Mouse (Mus musculus) neural tube, embryonic 11.5 days (tissue): ENCODE results near the gene Rbm28. TPM values are rescaled to one million over a fixed set of nuclear protein-coding genes. Genes with fewer than 3 reads are reported as not detected.
A peak's percentile ranks its signal among the peaks of the same experiment; 100 is the strongest.

Experiments
- ATAC-seq: fragments of 200-750 bp; cut with Nextera tagmentation; 2 replicates; pipeline ENCODE4 v1.8.0; 2017; ENCODE audit warnings: moderate number of reproducible peaks, mild to moderate bottlenecking, moderate TSS enrichment, moderate library complexity; ENCODE audit not compliant: insufficient read depth, low FRiP score, low TSS enrichment
- DNase-seq: peaks from one replicate; pipeline ENCODE4 v3.0.0-alpha.2; 2015; ENCODE audit warnings: low spot score
- H3K27ac ChIP-seq: fragments of 300-500 bp; sonication (generic); 2 replicates; pipeline ENCODE4 v1.5.1; 2014; ENCODE audit warnings: low read depth, mild to moderate bottlenecking, low read length
- H3K27me3 ChIP-seq: fragments of 300-500 bp; sonication (generic); 2 replicates; pipeline ENCODE4 v1.6.1; 2014; ENCODE audit warnings: mild to moderate bottlenecking, low read length, mixed read lengths; ENCODE audit not compliant: control insufficient read depth, insufficient read depth
- H3K36me3 ChIP-seq: fragments of 300-500 bp; sonication (generic); 2 replicates; pipeline ENCODE4 v1.6.1; 2014; ENCODE audit warnings: mild to moderate bottlenecking, low read length, moderate library complexity, mixed read lengths; ENCODE audit not compliant: control insufficient read depth, insufficient read depth
- H3K4me1 ChIP-seq: fragments of 300-500 bp; sonication (generic); 2 replicates; pipeline ENCODE4 v1.6.1; 2014; ENCODE audit warnings: low read length, mixed read lengths; ENCODE audit not compliant: control insufficient read depth, insufficient read depth
- H3K4me2 ChIP-seq: fragments of 300-500 bp; sonication (generic); 2 replicates; pipeline ENCODE4 v1.6.1; 2014; ENCODE audit warnings: low read depth, mild to moderate bottlenecking, moderate library complexity
- H3K4me3 ChIP-seq: fragments of 300-500 bp; sonication (generic); 2 replicates; pipeline ENCODE4 v1.5.1; 2014; ENCODE audit warnings: low read depth, low read length
- H3K9ac ChIP-seq: fragments of 300-500 bp; sonication (generic); 2 replicates; pipeline ENCODE4 v1.6.1; 2014; ENCODE audit warnings: mild to moderate bottlenecking, low read length
- H3K9me3 ChIP-seq: fragments of 300-500 bp; sonication (generic); 2 replicates; pipeline ENCODE4 v1.6.1; 2016; ENCODE audit warnings: low read length; ENCODE audit not compliant: control insufficient read depth
- WGBS: fragments of 180-500 bp; shearing (Covaris S2); extraction: QIAGEN DNeasy Blood & Tissue Kit; methylation state at CpG from one replicate; pipeline ENCODE4 v1.1.7; 2014; 5-methylcytosine and 5-hydroxymethylcytosine counted together
- polyA plus RNA-seq: library from polyadenylated mRNA; unstranded; fragments of >200 nt; fragmentation: Nextera tagmentation; extraction: Ambion mirVana; gene quantifications from 2 replicates; pipeline ENCODE4 v1.2.1, GENCODE M21; 2014

Rbm28 gene
- polyA plus RNA-seq: 70.7 and 71.3 TPM in 2 replicates

DNA sequence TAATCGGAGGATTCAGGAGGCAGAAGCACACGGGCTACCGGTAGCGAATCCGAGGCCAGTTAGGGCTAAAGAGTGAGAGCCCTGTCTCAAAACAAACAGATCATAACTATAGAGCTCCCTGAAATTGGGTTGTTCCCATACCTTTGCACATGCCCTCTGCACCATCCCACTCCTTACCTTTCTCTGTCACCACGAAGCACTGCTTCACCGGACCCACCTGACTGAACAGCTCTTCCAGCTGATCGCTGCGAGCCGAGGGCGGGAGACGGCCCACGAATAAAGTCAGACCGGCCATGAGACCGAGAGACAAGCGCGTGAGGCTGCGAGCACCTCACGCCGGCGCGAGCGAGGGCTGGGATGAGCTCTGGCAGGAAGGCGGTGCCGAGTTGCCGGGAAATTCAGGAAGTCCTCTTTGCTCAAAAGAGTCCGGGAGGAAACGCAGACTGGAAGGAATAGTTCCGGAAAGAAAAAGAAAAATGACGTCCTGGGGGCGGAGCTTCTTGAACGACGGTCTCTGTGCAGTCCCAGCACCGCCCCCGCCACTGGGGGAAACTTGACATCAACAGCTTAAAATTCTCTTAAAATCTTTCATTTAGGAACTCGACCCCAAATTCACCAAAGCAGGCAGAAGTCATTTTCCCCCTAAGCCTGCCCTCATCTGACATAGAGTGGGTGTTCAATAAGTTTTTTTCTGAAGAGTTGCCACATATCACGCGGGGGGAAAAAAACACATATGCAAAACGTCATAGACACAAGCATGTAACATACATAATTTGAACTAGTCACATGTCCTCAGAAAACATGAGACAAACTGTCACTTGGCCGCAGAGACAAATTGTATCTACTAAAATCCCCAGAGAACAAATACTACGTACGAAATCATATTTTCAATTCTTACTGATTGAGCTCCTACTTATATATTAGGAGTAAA, at the start of gene Rbm28:
Rbm28 (minus strand) TSS at position 693 of the 931 bp plus-strand sequence.
- Histone ChIP-seq H3K4me3 (peak within 1 kb of the TSS; percentile 60), H3K4me2 (peak within 1 kb of the TSS; percentile 75), H3K9me3 (no peaks in the 10 kb centered on the region), H3K9ac (peak within 1 kb of the TSS; percentile 49), H3K27ac (no peak within 1 kb of the TSS), H3K27me3 (peaks cover 19% of the 10 kb centered on the region), H3K36me3 (no peaks in the 10 kb centered on the region), H3K4me1 (0 out of 2 replicates have a peak, but pooled peaks cover 3% of the 10 kb centered on the region)
- ATAC-seq (peak; percentile 72; the same call in 1 of the 2 replicates), DNase-seq (peak; percentile 86)
- WGBS: 8% methylated on average over 42 of the region's 42 CpGs

DNA sequence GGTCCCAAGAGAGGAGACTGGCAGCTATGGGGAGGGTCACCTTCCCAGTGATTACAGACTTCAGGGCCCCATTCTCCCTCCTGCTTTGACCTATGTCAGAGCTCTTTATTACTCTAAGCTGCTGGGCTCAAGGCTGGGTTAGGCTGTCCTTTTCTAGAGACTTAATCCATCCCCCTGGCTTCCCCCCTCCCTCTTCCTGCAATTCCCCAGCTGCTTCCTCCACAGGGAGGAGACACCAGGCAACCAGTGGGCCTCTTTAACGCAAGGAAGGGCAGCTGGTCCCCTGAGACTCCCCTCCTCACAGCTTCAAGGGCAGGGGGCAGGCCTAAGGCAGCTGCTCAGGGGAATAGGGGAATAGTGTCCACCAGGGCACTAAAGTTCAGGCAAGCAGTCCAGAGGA, 49.4 kb upstream of the Rbm28 start:
- DNase-seq (peak; percentile 50), ATAC-seq (no peak)
- WGBS: 6% methylated on average over 1 of the region's 1 CpGs
- peaks cover 9% of the 10 kb centered on the region for H3K27me3 ChIP-seq
- H3K4me1 ChIP-seq: peaks cover 21% of the 10 kb centered on the region; the same call in 1 of the 2 replicates
- no peaks in the 10 kb centered on the region for H3K9me3 ChIP-seq
- no peak overlapping the region for H3K4me2 ChIP-seq
- H3K27ac ChIP-seq: no peak overlapping the region
- no peak overlapping the region for H3K4me3 ChIP-seq
- H3K9ac ChIP-seq: no peak overlapping the region
- no peaks in the 10 kb centered on the region for H3K36me3 ChIP-seq

DNA sequence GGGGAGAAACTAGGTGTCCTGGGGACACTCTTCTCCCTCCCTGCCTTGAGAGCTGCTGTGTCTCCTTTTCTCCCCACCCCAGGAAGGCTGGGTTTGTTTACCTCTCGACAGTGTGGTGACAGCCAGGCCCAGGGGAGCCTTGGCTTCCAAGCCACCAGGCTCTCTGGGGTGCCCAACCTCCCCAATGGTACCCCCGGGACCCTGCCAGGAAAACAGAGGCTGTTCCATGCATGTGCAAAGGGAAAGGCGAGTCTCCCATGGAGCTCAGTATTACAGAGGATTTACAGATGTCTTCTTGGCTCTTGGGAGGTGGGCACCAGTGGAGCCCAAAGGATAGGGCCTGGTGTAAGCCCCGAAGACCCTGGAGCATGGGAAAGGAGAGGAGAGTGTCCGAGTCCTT, 48.6 kb upstream of the Rbm28 start:
- H3K9me3 ChIP-seq: no peaks in the 10 kb centered on the region
- DNase-seq (no peak), ATAC-seq (no peak)
- peaks cover 21% of the 10 kb centered on the region; the same call in 1 of the 2 replicates for H3K4me1 ChIP-seq
- no peak overlapping the region for H3K9ac ChIP-seq
- no peak overlapping the region for H3K4me2 ChIP-seq
- 50% methylated on average over 5 of the region's 5 CpGs for WGBS
- H3K27ac ChIP-seq: no peak overlapping the region
- H3K36me3 ChIP-seq: no peaks in the 10 kb centered on the region
- no peak overlapping the region for H3K4me3 ChIP-seq
- peaks cover 9% of the 10 kb centered on the region for H3K27me3 ChIP-seq

DNA sequence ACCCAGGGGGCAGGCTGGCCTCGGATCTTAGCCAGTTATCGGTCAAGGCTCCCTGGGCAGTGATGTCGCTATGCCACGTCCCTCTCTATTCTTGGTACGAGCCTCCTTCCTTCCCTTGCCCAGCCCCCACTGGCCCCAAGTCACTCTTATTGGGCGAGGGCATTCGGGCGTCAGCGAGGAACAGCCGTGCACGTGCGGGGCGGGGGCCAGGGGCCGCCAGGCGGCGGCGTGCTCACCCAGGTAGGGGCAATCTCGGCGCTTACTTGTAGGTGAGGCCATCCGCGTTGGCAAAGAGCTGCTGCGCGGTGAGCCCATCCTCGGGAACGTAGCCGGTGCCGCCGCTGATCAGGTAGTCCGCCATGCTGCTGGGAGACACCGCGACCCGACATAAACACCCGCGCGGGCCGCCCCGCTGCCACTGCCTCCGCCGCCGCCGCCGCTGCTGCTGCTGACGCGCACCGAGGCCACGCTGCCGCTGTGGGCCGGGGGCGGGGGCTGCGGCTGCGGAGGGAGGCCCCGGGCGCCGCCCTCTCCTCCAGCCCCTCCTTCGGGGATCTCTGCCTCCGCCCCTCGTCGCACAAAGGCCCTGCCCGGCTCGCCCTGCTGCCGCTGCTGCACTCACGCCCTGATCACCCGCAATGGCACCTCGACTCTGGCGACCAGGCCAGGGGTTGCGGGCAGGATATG, 47.1 kb upstream of the Rbm28 start:
- no peaks in the 10 kb centered on the region for H3K9me3 ChIP-seq
- peaks cover 9% of the 10 kb centered on the region for H3K27me3 ChIP-seq
- peak overlapping the region; percentile 67 for H3K9ac ChIP-seq
- WGBS: under 1% methylated on average over 64 of the region's 66 CpGs
- peak overlapping the region; percentile 92 for H3K4me2 ChIP-seq
- peak; percentile 75 for ATAC-seq
- peak; percentile 90 for DNase-seq
- H3K4me3 ChIP-seq: peak overlapping the region; percentile 63
- H3K4me1 ChIP-seq: peaks cover 21% of the 10 kb centered on the region; the same call in 1 of the 2 replicates
- H3K36me3 ChIP-seq: no peaks in the 10 kb centered on the region
- H3K27ac ChIP-seq: peak overlapping the region; percentile 76

DNA sequence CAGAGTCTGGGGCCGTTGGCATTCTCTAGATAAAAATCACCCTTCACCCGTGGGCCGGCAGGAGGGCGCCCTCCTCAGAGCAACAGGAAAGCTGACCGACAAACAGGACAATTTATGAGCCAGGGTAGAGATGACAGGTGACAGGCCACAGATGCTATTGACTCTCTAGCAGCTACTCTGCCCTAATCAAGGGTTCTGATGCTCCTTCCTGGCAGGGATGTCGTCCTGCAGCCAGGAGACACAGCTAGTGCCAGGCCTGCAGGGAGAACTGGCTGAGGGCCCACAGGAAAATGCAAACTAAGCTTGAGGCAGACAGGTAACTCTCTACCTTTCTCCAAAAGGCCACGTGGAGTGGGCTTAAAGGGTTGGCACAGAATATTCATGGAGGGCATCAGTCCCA, 46.3 kb upstream of the Rbm28 start:
- Histone ChIP-seq H3K9ac (peak overlapping the region; percentile 67), H3K4me2 (peak overlapping the region; percentile 92), H3K27ac (no peak overlapping the region), H3K36me3 (no peaks in the 10 kb centered on the region), H3K4me1 (peaks cover 21% of the 10 kb centered on the region; the same call in 1 of the 2 replicates), H3K9me3 (no peaks in the 10 kb centered on the region), H3K27me3 (peaks cover 9% of the 10 kb centered on the region), H3K4me3 (peak overlapping the region; percentile 63)
- WGBS: 27% methylated on average over 7 of the region's 7 CpGs
- no peak for ATAC-seq
- DNase-seq: no peak

DNA sequence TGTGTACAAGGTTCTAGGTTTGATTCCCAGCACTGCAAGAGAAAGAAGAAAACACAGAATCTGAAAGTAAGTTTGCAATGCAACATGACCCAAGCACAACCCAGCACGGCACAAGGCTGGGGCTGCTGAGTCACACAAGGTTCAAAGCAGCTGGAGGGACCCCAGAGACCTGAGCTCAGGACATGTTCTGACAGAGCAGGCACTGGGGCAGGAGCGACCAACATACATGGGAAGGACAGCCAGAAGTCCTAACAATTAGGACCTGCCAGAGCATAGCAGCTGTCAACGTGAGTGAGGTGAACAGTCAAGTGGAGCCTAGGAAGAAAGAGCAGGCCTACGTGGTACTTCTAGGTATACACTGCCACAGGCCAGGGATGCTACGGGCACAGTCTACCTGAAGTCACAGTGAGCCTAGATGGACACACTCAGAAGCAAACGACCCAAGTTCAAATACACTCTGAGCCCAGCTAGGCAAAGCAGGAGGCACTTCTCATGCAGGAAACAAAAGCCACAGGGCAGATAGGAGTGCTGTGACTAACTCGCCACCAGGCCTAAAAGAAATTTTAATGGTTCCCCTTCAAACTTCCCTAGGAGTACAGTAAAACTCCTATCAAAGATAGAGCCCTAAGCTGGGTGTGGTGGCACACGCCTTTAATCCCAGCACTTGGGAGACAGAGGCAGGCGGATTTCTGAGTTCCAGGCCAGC, 45.6 kb upstream of the Rbm28 start:
- H3K4me1 ChIP-seq: peaks cover 15% of the 10 kb centered on the region; the same call in 1 of the 2 replicates
- H3K9me3 ChIP-seq: no peaks in the 10 kb centered on the region
- H3K27ac ChIP-seq: no peak overlapping the region
- no peak for DNase-seq
- H3K36me3 ChIP-seq: no peaks in the 10 kb centered on the region
- ATAC-seq: no peak
- H3K9ac ChIP-seq: no peak overlapping the region
- H3K4me3 ChIP-seq: no peak overlapping the region
- no peak overlapping the region for H3K4me2 ChIP-seq
- H3K27me3 ChIP-seq: peaks cover 5% of the 10 kb centered on the region
- WGBS: 79% methylated on average over 9 of the region's 9 CpGs

DNA sequence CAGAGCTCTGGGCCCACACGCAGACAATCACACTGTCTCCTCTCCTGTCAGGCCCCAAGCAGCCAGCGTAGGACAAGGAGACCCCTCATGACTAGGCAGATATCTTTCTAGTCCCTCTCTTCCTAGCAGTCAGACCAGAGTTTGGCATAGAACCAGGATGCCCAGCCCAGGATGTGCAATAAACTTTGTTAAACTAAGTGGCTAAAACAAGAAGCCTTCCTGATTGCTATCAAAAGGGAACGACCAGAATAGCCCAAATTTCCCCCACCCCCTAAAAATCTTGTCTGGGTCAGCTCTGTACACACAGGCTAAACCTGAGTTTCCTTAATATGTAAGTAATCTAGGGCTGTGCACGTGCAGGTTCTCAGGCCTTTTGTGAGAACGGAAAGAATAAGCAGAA, 43.4 kb upstream of the Rbm28 start:
- Histone ChIP-seq H3K36me3 (peaks cover 2% of the 10 kb centered on the region; the same call in 1 of the 2 replicates), H3K27me3 (no peaks in the 10 kb centered on the region), H3K9ac (no peak overlapping the region), H3K27ac (no peak overlapping the region), H3K9me3 (no peaks in the 10 kb centered on the region), H3K4me1 (peaks cover 5% of the 10 kb centered on the region; the same call in 1 of the 2 replicates), H3K4me3 (no peak overlapping the region), H3K4me2 (no peak overlapping the region)
- WGBS: 88% methylated on average over 5 of the region's 5 CpGs
- DNase-seq (no peak), ATAC-seq (no peak)

DNA sequence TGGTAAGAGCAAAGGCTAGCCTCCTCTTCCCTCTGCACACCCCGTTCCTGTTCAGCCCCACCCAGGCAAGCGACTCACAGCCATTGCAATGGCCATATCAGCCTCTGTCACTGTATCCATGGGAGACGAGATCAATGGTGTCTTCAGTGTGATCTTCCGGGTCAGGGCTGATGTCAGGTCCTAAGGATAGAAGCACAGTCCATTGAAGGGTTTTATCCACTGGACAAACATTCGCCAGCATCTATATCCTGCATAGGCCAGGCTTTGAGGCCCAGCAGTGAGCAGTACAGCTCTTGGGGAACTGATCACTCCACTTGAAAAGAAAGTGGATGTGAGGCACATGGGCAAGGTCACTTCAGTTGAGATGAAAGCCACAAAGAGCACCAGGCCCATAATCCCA, 42.2 kb upstream of the Rbm28 start:
- Histone ChIP-seq H3K4me2 (no peak overlapping the region), H3K4me3 (no peak overlapping the region), H3K9ac (no peak overlapping the region), H3K9me3 (no peaks in the 10 kb centered on the region), H3K4me1 (peaks cover 5% of the 10 kb centered on the region; the same call in 1 of the 2 replicates), H3K27me3 (no peaks in the 10 kb centered on the region), H3K27ac (no peak overlapping the region), H3K36me3 (peaks cover 2% of the 10 kb centered on the region)
- 91% methylated on average over 5 of the region's 5 CpGs for WGBS
- ATAC-seq (no peak), DNase-seq (no peak)
